Mouse (Mus musculus): ENCODE data around the gene AA986860. TPM values are rescaled to one million over a fixed set of nuclear protein-coding genes. Genes with fewer than 3 reads are reported as not detected.

AA986860 gene
- polyA plus RNA-seq, 1 experiment = 0.54 TPM

DNA sequence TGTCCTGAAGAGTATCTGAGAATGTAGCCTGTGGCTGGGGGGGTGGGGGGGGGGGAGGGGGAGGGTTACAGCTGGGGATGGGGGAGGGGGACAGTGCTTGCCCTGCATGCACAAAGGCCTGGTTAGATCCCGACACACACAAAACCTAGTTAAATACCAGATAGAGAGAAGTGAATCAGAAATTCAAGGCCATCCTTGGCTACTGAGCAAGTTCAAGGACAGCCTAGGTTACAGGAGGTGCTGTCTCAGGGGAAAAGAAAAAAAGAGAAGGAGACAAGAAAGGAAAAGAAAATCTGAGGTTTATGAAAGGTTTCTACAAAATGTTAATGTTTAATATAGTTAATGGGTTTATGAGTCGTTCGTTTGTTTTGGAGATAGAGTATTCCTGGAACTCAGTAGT is 7.9 kb downstream of the AA986860 start:
- H3K36me3 ChIP-seq (ENCODE audit: control insufficient read depth, insufficient read depth, low read length) = no peaks in the 10 kb centered on the region
- 93% methylated on average over 3 of the region's 3 CpGs for WGBS

DNA sequence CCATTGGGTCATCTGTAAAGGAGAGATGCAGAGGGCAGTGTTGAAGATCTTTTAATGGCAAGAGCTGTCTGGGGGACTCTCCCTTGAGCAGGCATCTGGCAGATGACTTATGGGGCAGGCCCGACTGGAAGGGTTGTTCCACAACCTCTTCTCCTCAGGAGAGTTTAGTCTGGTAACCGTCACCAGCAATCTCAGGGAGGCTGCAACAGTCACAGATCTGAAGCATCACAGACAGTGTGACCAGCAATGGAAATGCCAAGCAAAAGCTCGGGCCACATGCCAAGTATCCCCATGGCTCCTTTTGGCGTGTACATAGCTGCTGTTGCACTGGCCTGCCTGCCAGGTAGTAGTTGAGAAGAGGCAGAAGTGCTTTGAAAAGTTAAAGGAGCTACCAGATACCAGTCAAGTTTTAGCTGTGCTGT is 8.5 kb downstream of the AA986860 start:
- no peak overlapping the region for H3K27ac ChIP-seq (ENCODE audit: control insufficient read depth, insufficient read depth, low read length)
- no peak for DNase-seq

More for the DNA sequence above, 7.9 kb downstream of the AA986860 start:
- Histone ChIP-seq H3K4me3 (ENCODE audit: control insufficient read depth, insufficient read depth, low read length) (no peak overlapping the region), H3K4me1 (replicated peaks; ENCODE audit: control insufficient read depth, insufficient read depth, low read length) (peaks cover 16% of the 10 kb centered on the region), H3K27me3 (ENCODE audit: control insufficient read depth, insufficient read depth, low read length) (no peaks in the 10 kb centered on the region), H3K27ac (ENCODE audit: control insufficient read depth, insufficient read depth, low read length) (no peak overlapping the region)
- no peak for DNase-seq
- TF ChIP-seq POLR2A (IDR thresholded peaks at IDR 0.05; ENCODE audit: control insufficient read depth, extremely low read depth, insufficient read depth, low read length, poor library complexity) = no peak
- TF ChIP-seq CTCF (IDR thresholded peaks at IDR 0.05; ENCODE audit: borderline replicate concordance, control insufficient read depth, extremely low read depth, insufficient read depth, low read length, poor library complexity) = no peak

DNA sequence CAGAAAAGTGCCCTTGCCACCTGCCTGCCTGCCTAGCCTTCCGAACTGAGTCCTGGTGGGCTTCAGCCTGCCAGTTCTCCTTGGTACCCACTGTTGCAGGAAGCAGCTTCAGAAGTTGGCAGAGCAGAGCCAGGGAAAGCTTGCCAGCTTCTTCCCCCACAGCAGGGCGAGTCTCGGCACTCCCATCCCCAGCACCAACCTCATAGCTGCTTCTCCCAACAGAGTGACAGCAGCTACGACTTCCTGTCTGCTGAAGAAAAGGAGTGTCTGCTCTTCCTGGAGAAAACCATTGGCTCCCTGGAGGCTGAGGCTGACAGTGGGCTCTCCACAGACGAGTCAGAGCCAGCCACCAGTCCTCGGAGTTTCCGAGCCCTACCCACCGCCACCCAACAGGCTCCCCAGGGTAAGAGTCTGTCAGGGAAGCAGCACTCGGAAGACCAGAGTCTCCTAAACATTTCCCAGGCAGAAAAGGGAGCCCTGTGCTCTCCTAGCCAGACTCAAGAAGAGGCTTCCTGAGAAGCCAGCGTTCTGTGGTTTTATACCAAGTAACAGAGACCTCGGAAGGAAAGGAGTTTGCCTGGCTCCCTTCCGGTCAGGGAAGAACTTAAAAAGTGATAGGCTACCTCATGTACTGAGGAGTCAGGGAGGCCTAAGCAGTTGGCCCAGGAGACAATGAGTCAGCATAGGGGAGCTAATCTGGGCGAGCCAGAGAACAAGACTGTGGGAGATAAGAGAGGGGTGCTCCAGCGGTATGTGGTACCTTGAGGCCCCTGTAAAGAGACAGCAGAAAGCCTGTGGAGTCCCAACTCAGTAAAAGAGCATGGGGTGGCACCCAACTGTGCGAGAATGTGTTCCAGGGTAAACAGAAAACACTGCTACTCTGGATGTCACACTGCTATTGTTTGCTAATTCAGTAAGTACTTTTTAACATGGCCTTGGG is 9.3 kb downstream of the AA986860 start:
- TF ChIP-seq POLR2A (IDR thresholded peaks at IDR 0.05; ENCODE audit: control insufficient read depth, extremely low read depth, insufficient read depth, low read length, poor library complexity) = no peak
- TF ChIP-seq CTCF (IDR thresholded peaks at IDR 0.05; ENCODE audit: borderline replicate concordance, control insufficient read depth, extremely low read depth, insufficient read depth, low read length, poor library complexity) = no peak
- Histone ChIP-seq H3K36me3 (ENCODE audit: control insufficient read depth, insufficient read depth, low read length) (no peaks in the 10 kb centered on the region), H3K27ac (ENCODE audit: control insufficient read depth, insufficient read depth, low read length) (no peak overlapping the region), H3K4me1 (replicated peaks; ENCODE audit: control insufficient read depth, insufficient read depth, low read length) (peaks cover 16% of the 10 kb centered on the region), H3K27me3 (ENCODE audit: control insufficient read depth, insufficient read depth, low read length) (no peaks in the 10 kb centered on the region), H3K4me3 (ENCODE audit: control insufficient read depth, insufficient read depth, low read length) (no peak overlapping the region)
- 34% methylated on average over 15 of the region's 15 CpGs for WGBS
- peak; percentile 11 for DNase-seq

More for the DNA sequence above, 8.5 kb downstream of the AA986860 start:
- 97% methylated on average over 4 of the region's 4 CpGs for WGBS
- H3K4me3 ChIP-seq (ENCODE audit: control insufficient read depth, insufficient read depth, low read length) = no peak overlapping the region
- no peaks in the 10 kb centered on the region for H3K36me3 ChIP-seq (ENCODE audit: control insufficient read depth, insufficient read depth, low read length)
- H3K4me1 ChIP-seq (replicated peaks; ENCODE audit: control insufficient read depth, insufficient read depth, low read length) = peaks cover 16% of the 10 kb centered on the region
- no peaks in the 10 kb centered on the region for H3K27me3 ChIP-seq (ENCODE audit: control insufficient read depth, insufficient read depth, low read length)
- TF ChIP-seq CTCF (IDR thresholded peaks at IDR 0.05; ENCODE audit: borderline replicate concordance, control insufficient read depth, extremely low read depth, insufficient read depth, low read length, poor library complexity) (no peak), POLR2A (IDR thresholded peaks at IDR 0.05; ENCODE audit: control insufficient read depth, extremely low read depth, insufficient read depth, low read length, poor library complexity) (no peak)

DNA sequence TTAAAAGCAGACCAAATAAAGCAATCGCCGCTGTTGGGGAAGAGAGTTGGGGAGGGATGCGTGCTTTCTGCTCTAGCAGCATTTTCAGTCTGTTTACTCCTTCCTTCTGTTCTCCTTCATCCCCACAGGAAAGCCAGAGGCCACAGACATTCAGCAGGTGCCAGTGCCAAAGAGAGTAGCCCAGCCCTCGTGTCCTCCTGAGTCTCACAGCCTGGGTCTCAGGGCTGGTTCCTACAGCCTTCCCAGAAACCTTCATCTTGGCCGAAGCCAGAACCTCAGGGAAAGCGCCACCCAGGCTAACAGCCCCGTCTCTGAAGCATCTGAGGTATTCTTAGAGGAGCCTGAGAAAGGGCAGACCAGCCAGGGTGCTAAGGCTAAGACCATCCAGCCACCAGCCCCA is 10.4 kb downstream of the AA986860 start:
- Histone ChIP-seq H3K4me1 (replicated peaks; ENCODE audit: control insufficient read depth, insufficient read depth, low read length) (peaks cover 16% of the 10 kb centered on the region), H3K27ac (ENCODE audit: control insufficient read depth, insufficient read depth, low read length) (no peak overlapping the region), H3K36me3 (ENCODE audit: control insufficient read depth, insufficient read depth, low read length) (no peaks in the 10 kb centered on the region), H3K4me3 (ENCODE audit: control insufficient read depth, insufficient read depth, low read length) (no peak overlapping the region), H3K27me3 (ENCODE audit: control insufficient read depth, insufficient read depth, low read length) (no peaks in the 10 kb centered on the region)
- whole genome bisulfite sequencing = 92% methylated on average over 7 of the region's 7 CpGs
- TF ChIP-seq POLR2A (IDR thresholded peaks at IDR 0.05; ENCODE audit: control insufficient read depth, extremely low read depth, insufficient read depth, low read length, poor library complexity) (no peak), CTCF (IDR thresholded peaks at IDR 0.05; ENCODE audit: borderline replicate concordance, control insufficient read depth, extremely low read depth, insufficient read depth, low read length, poor library complexity) (no peak)
- DNase-seq = no peak

DNA sequence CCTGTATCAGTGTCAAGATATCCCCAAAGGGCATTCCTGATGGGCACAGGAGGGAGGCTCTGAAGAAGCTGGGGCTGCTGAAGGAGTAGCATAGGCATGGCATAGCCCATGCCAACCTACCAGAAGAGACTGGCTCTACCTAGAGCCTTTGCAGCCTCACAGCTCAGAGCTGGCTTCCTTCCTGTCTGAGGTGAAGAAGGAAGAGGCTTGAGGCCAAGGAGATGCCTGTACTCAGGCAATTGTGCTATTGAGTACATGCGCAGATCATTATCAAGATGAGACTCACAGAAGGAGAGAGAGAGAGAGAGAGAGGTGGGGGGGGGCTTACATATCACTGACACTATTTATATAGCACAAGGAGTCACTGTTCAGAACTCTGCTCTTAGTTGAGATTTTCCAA is 12.0 kb downstream of the AA986860 start:
- WGBS = 30% methylated on average over 1 of the region's 1 CpGs
- Histone ChIP-seq H3K4me3 (ENCODE audit: control insufficient read depth, insufficient read depth, low read length) (no peak overlapping the region), H3K27me3 (ENCODE audit: control insufficient read depth, insufficient read depth, low read length) (no peaks in the 10 kb centered on the region), H3K27ac (ENCODE audit: control insufficient read depth, insufficient read depth, low read length) (peak overlapping the region; percentile 44; the same call in 1 of the 2 replicates), H3K4me1 (replicated peaks; ENCODE audit: control insufficient read depth, insufficient read depth, low read length) (peaks cover 17% of the 10 kb centered on the region), H3K36me3 (ENCODE audit: control insufficient read depth, insufficient read depth, low read length) (no peaks in the 10 kb centered on the region)
- DNase-seq = peak; percentile 13
- TF ChIP-seq CTCF (IDR thresholded peaks at IDR 0.05; ENCODE audit: borderline replicate concordance, control insufficient read depth, extremely low read depth, insufficient read depth, low read length, poor library complexity) = no peak
- no peak for TF ChIP-seq POLR2A (IDR thresholded peaks at IDR 0.05; ENCODE audit: control insufficient read depth, extremely low read depth, insufficient read depth, low read length, poor library complexity)

DNA sequence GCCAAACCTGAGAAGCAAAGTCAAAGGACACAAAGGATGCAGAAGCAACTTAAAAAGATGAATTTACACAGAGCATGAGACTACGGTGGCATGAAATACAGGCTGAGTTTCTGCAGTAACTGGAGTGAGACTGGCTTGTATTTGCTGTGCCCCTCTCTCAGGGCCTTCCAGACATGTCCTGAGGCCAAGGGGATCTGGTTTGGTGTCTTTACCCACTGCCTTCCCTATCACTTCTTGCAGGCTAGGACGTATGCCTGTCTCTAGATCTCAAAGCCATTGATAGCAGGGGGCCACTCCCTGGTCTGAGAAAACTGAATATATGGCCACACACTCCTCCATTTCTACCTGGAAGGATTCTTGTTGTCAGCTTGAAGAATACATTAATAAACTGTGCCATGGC is 12.4 kb downstream of the AA986860 start:
- WGBS = 89% methylated on average over 2 of the region's 2 CpGs
- Histone ChIP-seq H3K4me1 (replicated peaks; ENCODE audit: control insufficient read depth, insufficient read depth, low read length) (peaks cover 18% of the 10 kb centered on the region), H3K27me3 (ENCODE audit: control insufficient read depth, insufficient read depth, low read length) (no peaks in the 10 kb centered on the region), H3K36me3 (ENCODE audit: control insufficient read depth, insufficient read depth, low read length) (no peaks in the 10 kb centered on the region), H3K27ac (ENCODE audit: control insufficient read depth, insufficient read depth, low read length) (no peak overlapping the region), H3K4me3 (ENCODE audit: control insufficient read depth, insufficient read depth, low read length) (no peak overlapping the region)
- TF ChIP-seq CTCF (IDR thresholded peaks at IDR 0.05; ENCODE audit: borderline replicate concordance, control insufficient read depth, extremely low read depth, insufficient read depth, low read length, poor library complexity) (no peak), POLR2A (IDR thresholded peaks at IDR 0.05; ENCODE audit: control insufficient read depth, extremely low read depth, insufficient read depth, low read length, poor library complexity) (no peak)
- DNase-seq = no peak
